Mouse (Mus musculus): Measurements from ENCODE around the gene Fmnl2.

GRCm38 (mm10) chr2:52963439-52963838 lies 105.8 kb downstream of the Fmnl2 start:
- TF ChIP-seq CTCF (IDR thresholded peaks at IDR 0.05; ENCODE audit: control insufficient read depth, insufficient read depth, insufficient replicate concordance, low read depth, low read length), result no peak
- TF ChIP-seq POLR2A (IDR thresholded peaks at IDR 0.05; ENCODE audit: control insufficient read depth, low read depth, low read length), result no peak

Data from testis, adult 2 months (tissue).